Mouse (Mus musculus) cerebral cortex, adult 2 months (tissue): Measurements from ENCODE around the gene Myod1.

Source experiments
- WGBS: fragments of 180-500 bp; shearing (Covaris S2); methylation state at CpG from one replicate; pipeline ENCODE4 v1.1.7; 2018; 5-methylcytosine and 5-hydroxymethylcytosine counted together

The Myod1 gene

GRCm38 (mm10) chr7:46376172-46377007 lies at the start of gene Myod1:
Gene Myod1 (plus strand): TSS chr7:46376474.
- WGBS, result 6% methylated on average over 44 of the region's 44 CpGs

DNA sequence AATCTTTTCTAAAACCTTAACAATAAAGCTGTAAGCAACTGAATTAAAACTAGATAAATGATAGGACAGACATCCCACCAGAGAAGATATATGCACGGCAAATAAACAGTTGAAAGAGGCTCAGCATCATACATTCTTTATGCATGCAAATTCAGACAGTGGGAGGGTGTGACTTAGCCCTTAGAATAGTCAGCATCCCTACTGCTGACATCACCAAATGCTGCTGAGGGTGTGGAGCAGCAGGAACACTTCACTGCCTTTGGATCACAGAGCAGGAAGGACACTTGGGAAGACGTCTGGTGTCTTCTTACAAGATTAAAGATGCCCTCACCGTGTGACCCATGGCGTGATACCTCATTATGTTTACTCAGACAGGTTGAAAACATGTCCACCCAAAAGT lies 48.4 kb upstream of the Myod1 start:
- 56% methylated on average over 4 of the region's 4 CpGs for WGBS

- 88% methylated on average over 9 of the region's 9 CpGs for WGBS
Measured at GRCm38 (mm10) chr7:46337397-46337796, 38.9 kb upstream of the Myod1 start.

GRCm38 (mm10) chr7:46339818-46340217 lies 36.5 kb upstream of the Myod1 start:
- 68% methylated on average over 3 of the region's 3 CpGs for WGBS

DNA sequence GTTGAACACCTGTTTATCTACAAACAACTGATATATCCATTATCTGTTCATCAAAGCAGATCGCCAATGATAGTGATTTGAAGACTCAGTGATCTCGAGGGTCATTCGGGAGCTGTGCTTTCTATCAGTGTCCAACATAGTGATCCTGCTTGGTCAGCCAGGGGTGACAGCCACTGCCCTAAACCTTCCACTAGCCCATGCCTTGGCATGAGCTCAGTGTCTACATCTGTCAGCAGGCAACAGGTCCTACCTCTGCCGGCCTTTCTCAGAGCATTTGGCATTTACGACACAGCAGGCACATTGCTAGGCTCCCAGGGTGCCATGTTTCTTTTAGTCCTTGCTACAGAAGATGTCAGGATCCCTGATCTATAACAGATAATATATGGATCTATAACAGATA lies 36.0 kb upstream of the Myod1 start:
- 73% methylated on average over 5 of the region's 5 CpGs for WGBS

GRCm38 (mm10) chr7:46341471-46341870 lies 34.8 kb upstream of the Myod1 start:
- WGBS, result 86% methylated on average over 9 of the region's 9 CpGs

- 80% methylated on average over 4 of the region's 4 CpGs for WGBS
Measured at GRCm38 (mm10) chr7:46347692-46348091, 28.6 kb upstream of the Myod1 start.

- WGBS, result 7% methylated on average over 36 of the region's 36 CpGs
Measured at GRCm38 (mm10) chr7:46348813-46349212, 27.5 kb upstream of the Myod1 start.

- WGBS, result 68% methylated on average over 9 of the region's 9 CpGs
Measured at GRCm38 (mm10) chr7:46350119-46350702, 26.1 kb upstream of the Myod1 start.

- WGBS, result 79% methylated on average over 2 of the region's 2 CpGs
Measured at GRCm38 (mm10) chr7:46352748-46353147, 23.5 kb upstream of the Myod1 start.

DNA sequence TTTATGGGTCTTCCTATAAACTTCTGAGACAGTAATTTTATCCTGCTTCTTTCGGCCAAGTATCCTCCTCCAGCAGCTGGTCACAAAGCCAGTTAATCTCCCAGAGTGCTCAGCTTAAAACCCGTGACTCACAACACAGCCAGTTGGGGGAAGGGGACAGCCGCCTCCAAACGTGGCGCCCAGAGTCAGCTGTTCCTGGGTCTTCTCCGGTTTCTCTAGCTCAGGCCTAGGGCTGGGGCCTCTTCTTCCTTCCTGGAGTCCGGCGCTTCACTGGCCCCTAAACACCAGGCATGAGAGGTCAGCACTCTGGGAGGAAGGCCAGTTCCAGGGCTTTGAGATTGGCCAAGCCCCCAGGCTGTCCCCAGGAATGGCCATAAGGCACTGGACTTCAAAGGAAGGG lies 23.1 kb upstream of the Myod1 start:
- 58% methylated on average over 8 of the region's 8 CpGs for WGBS

DNA sequence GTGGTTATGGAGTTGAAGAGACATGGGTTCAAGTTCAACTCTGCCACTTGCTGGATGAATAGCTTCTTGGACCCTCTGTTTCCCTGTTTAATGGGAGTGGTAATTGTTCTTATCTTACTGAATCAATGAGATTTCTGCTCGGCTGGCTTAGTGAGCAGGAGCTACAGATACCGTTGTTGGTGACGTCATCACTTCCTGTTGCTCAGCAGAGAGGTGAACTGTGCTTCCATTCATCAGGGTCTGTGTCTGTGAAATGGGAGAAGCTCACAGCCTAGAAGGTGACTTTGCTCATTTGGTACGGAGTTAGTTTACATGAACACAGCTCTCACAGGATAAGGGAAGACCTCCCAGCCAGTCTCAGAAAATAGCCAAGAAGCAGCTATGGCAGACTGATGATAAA lies 22.4 kb upstream of the Myod1 start:
- WGBS, result 68% methylated on average over 4 of the region's 4 CpGs

- 29% methylated on average over 5 of the region's 5 CpGs for WGBS
Measured at GRCm38 (mm10) chr7:46364154-46364553, 12.1 kb upstream of the Myod1 start.

GRCm38 (mm10) chr7:46365810-46366209 lies 10.5 kb upstream of the Myod1 start:
- WGBS, result 76% methylated on average over 1 of the region's 1 CpGs

DNA sequence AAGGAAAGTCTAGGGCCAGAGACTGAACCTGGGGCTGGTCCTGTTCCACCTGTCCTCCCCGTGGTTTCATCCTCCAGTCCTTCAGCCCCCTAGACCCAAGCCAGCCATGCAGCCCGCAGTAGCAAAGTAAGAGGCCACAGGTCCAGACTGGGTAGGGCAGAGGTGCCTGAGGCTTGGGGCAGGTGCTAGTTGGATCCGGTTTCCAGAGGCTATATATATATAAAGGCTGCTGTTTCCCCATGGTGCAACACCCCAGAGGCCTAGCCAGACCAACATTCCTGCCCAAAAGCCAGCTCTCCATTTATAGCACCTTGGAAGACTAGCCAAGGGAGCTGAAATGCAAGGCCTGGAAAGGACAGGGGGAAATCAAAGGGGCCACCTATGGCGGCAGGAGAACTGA lies 5.2 kb upstream of the Myod1 start:
- 85% methylated on average over 4 of the region's 4 CpGs for WGBS

DNA sequence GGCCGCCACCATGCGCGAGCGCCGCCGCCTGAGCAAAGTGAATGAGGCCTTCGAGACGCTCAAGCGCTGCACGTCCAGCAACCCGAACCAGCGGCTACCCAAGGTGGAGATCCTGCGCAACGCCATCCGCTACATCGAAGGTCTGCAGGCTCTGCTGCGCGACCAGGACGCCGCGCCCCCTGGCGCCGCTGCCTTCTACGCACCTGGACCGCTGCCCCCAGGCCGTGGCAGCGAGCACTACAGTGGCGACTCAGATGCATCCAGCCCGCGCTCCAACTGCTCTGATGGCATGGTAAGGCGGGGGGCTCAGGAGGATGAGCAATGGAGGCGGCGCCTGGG lies 703 bp downstream of the Myod1 start:
- WGBS, result 1% methylated on average over 33 of the region's 33 CpGs

DNA sequence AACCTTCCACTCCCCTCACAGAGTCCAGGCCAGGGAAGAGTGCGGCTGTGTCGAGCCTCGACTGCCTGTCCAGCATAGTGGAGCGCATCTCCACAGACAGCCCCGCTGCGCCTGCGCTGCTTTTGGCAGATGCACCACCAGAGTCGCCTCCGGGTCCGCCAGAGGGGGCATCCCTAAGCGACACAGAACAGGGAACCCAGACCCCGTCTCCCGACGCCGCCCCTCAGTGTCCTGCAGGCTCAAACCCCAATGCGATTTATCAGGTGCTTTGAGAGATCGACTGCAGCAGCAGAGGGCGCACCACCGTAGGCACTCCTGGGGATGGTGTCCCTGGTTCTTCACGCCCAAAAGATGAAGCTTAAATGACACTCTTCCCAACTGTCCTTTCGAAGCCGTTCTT lies 1.8 kb downstream of the Myod1 start:
- WGBS, result 5% methylated on average over 22 of the region's 22 CpGs

DNA sequence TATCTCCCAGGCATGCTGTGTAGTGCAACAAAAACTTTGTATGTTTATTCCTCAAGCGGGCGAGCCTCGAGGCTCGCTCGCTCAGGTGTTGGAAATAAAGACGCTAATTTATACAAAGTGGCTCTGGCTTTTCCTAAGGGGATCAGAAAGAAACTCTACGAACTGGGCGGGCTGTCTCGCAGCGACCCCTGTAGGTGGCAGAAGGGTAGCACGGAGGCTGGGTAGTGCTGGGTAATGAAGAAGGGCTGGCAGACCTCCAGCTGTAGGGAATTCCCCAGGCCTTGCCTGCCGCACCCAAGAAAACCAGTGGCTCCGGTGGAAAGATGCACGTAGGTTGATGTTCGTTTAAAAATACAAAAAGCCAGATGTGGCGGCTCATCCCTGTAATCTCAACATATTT lies 2.7 kb downstream of the Myod1 start:
- WGBS, result 9% methylated on average over 16 of the region's 16 CpGs

DNA sequence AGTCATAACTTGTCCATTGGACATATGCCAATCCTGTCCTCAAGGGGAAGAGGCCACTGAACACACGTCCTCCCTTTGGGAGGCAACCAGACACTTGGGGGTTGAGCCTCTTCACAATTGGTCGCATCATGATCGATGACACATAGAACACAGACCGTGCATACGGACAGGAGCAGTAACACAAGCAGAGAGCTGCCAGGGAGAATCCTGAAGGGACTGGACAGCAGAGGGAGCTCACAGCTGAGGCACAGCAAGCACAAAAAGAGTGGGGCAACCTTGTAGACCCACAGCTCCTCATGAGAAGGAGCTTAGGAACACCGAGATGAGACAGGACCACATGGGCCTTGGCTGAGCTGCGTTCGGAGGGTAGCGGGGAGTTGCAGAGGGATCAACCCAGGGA lies 4.4 kb downstream of the Myod1 start:
- WGBS, result 65% methylated on average over 9 of the region's 9 CpGs

DNA sequence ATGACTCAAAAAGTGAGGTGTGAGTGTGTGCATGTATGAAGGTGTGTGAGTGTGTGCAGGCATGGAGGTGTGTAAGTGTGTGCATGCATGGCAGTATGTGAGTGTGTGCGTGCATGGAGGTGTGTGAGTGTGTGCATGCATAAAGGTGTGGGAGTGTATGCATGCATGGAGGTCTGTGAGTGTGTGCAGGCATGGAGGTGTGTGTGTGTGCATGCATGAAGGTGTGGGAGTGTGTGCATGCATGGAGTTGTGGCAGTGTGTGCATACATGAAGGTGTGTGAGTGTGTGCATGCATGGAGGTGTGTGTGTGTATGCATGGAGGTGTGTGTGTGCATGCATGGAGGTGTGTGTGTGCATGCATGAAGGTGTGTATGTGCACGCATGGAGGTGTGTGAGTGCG lies 11.2 kb downstream of the Myod1 start:
- 90% methylated on average over 3 of the region's 3 CpGs for WGBS

DNA sequence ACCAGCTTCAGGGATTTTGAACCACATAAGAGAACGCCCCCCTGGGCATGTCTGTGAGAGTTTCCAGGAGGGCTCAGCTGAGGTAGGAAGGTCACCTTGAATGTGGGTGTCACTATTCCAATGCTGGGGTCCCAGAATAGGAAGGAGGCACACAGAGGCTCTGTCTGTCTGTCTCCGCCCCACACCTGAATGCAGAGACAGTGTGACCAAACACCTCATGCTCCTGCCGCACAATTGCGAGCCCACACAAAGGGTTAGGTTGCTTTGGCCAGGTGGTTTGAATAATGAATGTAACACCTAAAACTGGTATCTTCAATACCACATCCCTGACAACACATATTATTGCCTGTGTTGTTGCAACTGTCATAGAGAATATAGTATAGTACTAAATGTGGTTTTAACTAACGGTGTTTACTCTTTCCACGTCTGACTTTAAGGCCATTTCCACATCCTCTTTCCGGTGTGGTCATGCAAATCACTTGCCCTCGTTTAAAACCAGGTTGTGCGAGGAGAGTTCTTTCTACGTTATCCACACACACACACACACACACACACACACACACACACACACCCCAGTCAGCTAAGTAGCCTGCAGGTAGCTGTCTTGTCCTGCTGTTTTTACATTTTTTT lies 13.3 kb downstream of the Myod1 start:
- 79% methylated on average over 10 of the region's 10 CpGs for WGBS

GRCm38 (mm10) chr7:46390226-46390625 lies 14.0 kb downstream of the Myod1 start:
- WGBS, result 41% methylated on average over 4 of the region's 4 CpGs

GRCm38 (mm10) chr7:46391701-46392100 lies 15.4 kb downstream of the Myod1 start:
- WGBS, result 81% methylated on average over 5 of the region's 5 CpGs
